Mouse (Mus musculus): Measurements from ENCODE around the gene Lbhd1. TPM values are rescaled to one million over a fixed set of nuclear protein-coding genes. Genes with fewer than 3 reads are reported as not detected.
A peak's percentile ranks its signal among the peaks of the same experiment; 100 is the strongest.

The Lbhd1 gene
- total and polyA plus RNA-seq, 2 experiments, result 1.2 to 2.5 TPM

GRCm38 (mm10) chr19:8875031-8875430, 8.5 kb upstream of the Lbhd1 start:
- H3K9ac ChIP-seq (ENCODE audit: low read depth, low read length), result no peak overlapping the region

GRCm38 (mm10) chr19:8880311-8881033, 3.1 kb upstream of the Lbhd1 start, which contains the start of gene Uqcc3:
Uqcc3 (minus strand) TSS chr19:8880923.
- Histone ChIP-seq H3K36me3 (ENCODE audit: control insufficient read depth, insufficient read depth, low read length) (peaks cover 3% of the 10 kb centered on the region), H3K27me3 (ENCODE audit: control insufficient read depth, insufficient read depth, low read length) (no peaks in the 10 kb centered on the region), H3K9ac (ENCODE audit: low read depth, low read length) (peak within 1 kb of the TSS; percentile 90), H3K4me3 (ENCODE audit: insufficient read depth, low read depth, low read length) (peak within 1 kb of the TSS; percentile 85), H3K4me1 (ENCODE audit: control insufficient read depth, insufficient read depth, low read length) (peaks cover 5% of the 10 kb centered on the region; the same call in 1 of the 2 replicates), H3K27ac (replicated peaks; ENCODE audit: insufficient read depth, low read depth, low read length) (peak within 1 kb of the TSS; percentile 70), H3K79me2 (ENCODE audit: control insufficient read depth, insufficient read depth, low read length) (no peaks in the 10 kb centered on the region)
- peak; percentile 86 for DNase-seq (ENCODE audit: extremely low read depth, low read depth, low spot score)
- under 1% methylated on average over 42 of the region's 42 CpGs for WGBS
- TF ChIP-seq POLR2A (IDR thresholded peaks at IDR 0.05; ENCODE audit: extremely low read depth, insufficient read depth, low read length) (peak; percentile 73; the same call in 1 of the 2 replicates), CTCF (IDR thresholded peaks at IDR 0.05; ENCODE audit: low read depth, low read length) (no peak)

More at GRCm38 (mm10) chr19:8875031-8875430, 8.5 kb upstream of the Lbhd1 start:
- 91% methylated on average over 7 of the region's 7 CpGs for WGBS
- Histone ChIP-seq H3K27ac (replicated peaks; ENCODE audit: insufficient read depth, low read depth, low read length) (no peak overlapping the region), H3K4me3 (ENCODE audit: insufficient read depth, low read depth, low read length) (no peak overlapping the region), H3K79me2 (ENCODE audit: control insufficient read depth, insufficient read depth, low read length) (no peaks in the 10 kb centered on the region), H3K27me3 (ENCODE audit: control insufficient read depth, insufficient read depth, low read length) (no peaks in the 10 kb centered on the region), H3K36me3 (ENCODE audit: control insufficient read depth, insufficient read depth, low read length) (peaks cover 17% of the 10 kb centered on the region), H3K4me1 (ENCODE audit: control insufficient read depth, insufficient read depth, low read length) (peaks cover 12% of the 10 kb centered on the region; the same call in 1 of the 2 replicates)
- no peak for DNase-seq (ENCODE audit: extremely low read depth, low read depth, low spot score)
- no peak for TF ChIP-seq POLR2A (IDR thresholded peaks at IDR 0.05; ENCODE audit: extremely low read depth, insufficient read depth, low read length)
- no peak for TF ChIP-seq CTCF (IDR thresholded peaks at IDR 0.05; ENCODE audit: low read depth, low read length)

GRCm38 (mm10) chr19:8881034-8881392, 2.5 kb upstream of the Lbhd1 start:
- no peaks in the 10 kb centered on the region for H3K79me2 ChIP-seq (ENCODE audit: control insufficient read depth, insufficient read depth, low read length)
- H3K4me3 ChIP-seq (ENCODE audit: insufficient read depth, low read depth, low read length), result peak overlapping the region; percentile 85; the same call in 1 of the 2 replicates
- peaks cover 5% of the 10 kb centered on the region; the same call in 1 of the 2 replicates for H3K4me1 ChIP-seq (ENCODE audit: control insufficient read depth, insufficient read depth, low read length)
- no peak for DNase-seq (ENCODE audit: extremely low read depth, low read depth, low spot score)
- 4% methylated on average over 3 of the region's 3 CpGs for WGBS
- no peak overlapping the region for H3K9ac ChIP-seq (ENCODE audit: low read depth, low read length)
- TF ChIP-seq POLR2A (IDR thresholded peaks at IDR 0.05; ENCODE audit: extremely low read depth, insufficient read depth, low read length) (no peak), CTCF (IDR thresholded peaks at IDR 0.05; ENCODE audit: low read depth, low read length) (no peak)
- peaks cover 2% of the 10 kb centered on the region; the same call in 1 of the 2 replicates for H3K36me3 ChIP-seq (ENCODE audit: control insufficient read depth, insufficient read depth, low read length)
- no peak overlapping the region for H3K27ac ChIP-seq (replicated peaks; ENCODE audit: insufficient read depth, low read depth, low read length)
- no peaks in the 10 kb centered on the region for H3K27me3 ChIP-seq (ENCODE audit: control insufficient read depth, insufficient read depth, low read length)

- Histone ChIP-seq H3K4me1 (ENCODE audit: control insufficient read depth, insufficient read depth, low read length) (peaks cover 7% of the 10 kb centered on the region), H3K79me2 (ENCODE audit: control insufficient read depth, insufficient read depth, low read length) (peaks cover 3% of the 10 kb centered on the region; the same call in 1 of the 2 replicates), H3K9ac (ENCODE audit: low read depth, low read length) (no peak overlapping the region), H3K27ac (replicated peaks; ENCODE audit: insufficient read depth, low read depth, low read length) (no peak overlapping the region), H3K4me3 (ENCODE audit: insufficient read depth, low read depth, low read length) (no peak overlapping the region), H3K27me3 (ENCODE audit: control insufficient read depth, insufficient read depth, low read length) (no peaks in the 10 kb centered on the region), H3K36me3 (ENCODE audit: control insufficient read depth, insufficient read depth, low read length) (peaks cover 3% of the 10 kb centered on the region; the same call in 1 of the 2 replicates)
- peak; percentile 55 for DNase-seq (ENCODE audit: extremely low read depth, low read depth, low spot score)
- TF ChIP-seq CTCF (IDR thresholded peaks at IDR 0.05; ENCODE audit: low read depth, low read length) (no peak), POLR2A (IDR thresholded peaks at IDR 0.05; ENCODE audit: extremely low read depth, insufficient read depth, low read length) (no peak)
- WGBS, result 26% methylated on average over 1 of the region's 1 CpGs
These were observed 3.5 kb downstream of the Lbhd1 start for GRCm38 (mm10) chr19:8886916-8887584.

- peaks cover 7% of the 10 kb centered on the region for H3K4me1 ChIP-seq (ENCODE audit: control insufficient read depth, insufficient read depth, low read length)
- DNase-seq (ENCODE audit: extremely low read depth, low read depth, low spot score), result peak; percentile 27
- TF ChIP-seq POLR2A (IDR thresholded peaks at IDR 0.05; ENCODE audit: extremely low read depth, insufficient read depth, low read length), result no peak
- TF ChIP-seq CTCF (IDR thresholded peaks at IDR 0.05; ENCODE audit: low read depth, low read length), result no peak
These were observed 4.3 kb downstream of the Lbhd1 start for GRCm38 (mm10) chr19:8887585-8888463.

More at GRCm38 (mm10) chr19:8887585-8888463, 4.3 kb downstream of the Lbhd1 start:
- peaks cover 3% of the 10 kb centered on the region; the same call in 1 of the 2 replicates for H3K79me2 ChIP-seq (ENCODE audit: control insufficient read depth, insufficient read depth, low read length)
- 11% methylated on average over 19 of the region's 19 CpGs for WGBS
- no peaks in the 10 kb centered on the region for H3K27me3 ChIP-seq (ENCODE audit: control insufficient read depth, insufficient read depth, low read length)
- H3K9ac ChIP-seq (ENCODE audit: low read depth, low read length), result peak overlapping the region; percentile 83
- H3K36me3 ChIP-seq (ENCODE audit: control insufficient read depth, insufficient read depth, low read length), result peaks cover 3% of the 10 kb centered on the region; the same call in 1 of the 2 replicates
- peak overlapping the region; percentile 72 for H3K27ac ChIP-seq (replicated peaks; ENCODE audit: insufficient read depth, low read depth, low read length)
- H3K4me3 ChIP-seq (ENCODE audit: insufficient read depth, low read depth, low read length), result peak overlapping the region; percentile 82
